Mouse (Mus musculus): ENCODE measurements around the gene Rasal2.

DNA sequence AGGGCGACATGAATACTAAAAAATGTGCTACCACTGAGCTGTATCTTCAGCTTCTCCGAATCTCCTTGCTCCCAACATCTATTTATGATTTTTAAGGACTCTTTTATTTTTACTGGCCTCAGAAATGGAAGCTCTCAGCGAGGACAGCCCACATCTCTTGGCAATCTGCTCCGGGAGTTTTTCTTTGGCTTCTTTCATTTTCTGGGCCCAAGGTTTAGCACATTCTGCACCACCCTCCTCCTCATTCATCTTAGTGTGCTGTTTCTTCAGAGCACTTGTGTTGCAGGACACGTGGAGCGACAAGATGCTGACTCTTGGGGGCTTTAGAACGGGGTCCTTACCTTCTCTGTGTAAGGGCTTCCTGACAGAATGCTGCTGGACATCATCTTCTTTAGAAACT is 243.5 kb downstream of the Rasal2 start:
- TF ChIP-seq CTCF (IDR thresholded peaks at IDR 0.05; ENCODE audit: low read depth) (no peak), EP300 (optimal IDR thresholded peaks at IDR 0.05) (no peak)

All from stomach, postnatal 0 days (tissue).